Mouse (Mus musculus) urinary bladder, adult 18-20 months (tissue): ENCODE results near the gene Isca1.
"Not testable (repeated sequence)": the region's sequence is repeated elsewhere in the genome, so short reads cannot be mapped to it uniquely, and the experiment has no call there.

Experiments used
- DNase-seq, 2 experiments: peaks; one replicate each; pipeline ENCODE4 v3.0.0; 2022; ENCODE audit warnings: low spot score in 2 of 2, mixed read lengths in 2 of 2

The Isca1 gene

DNA sequence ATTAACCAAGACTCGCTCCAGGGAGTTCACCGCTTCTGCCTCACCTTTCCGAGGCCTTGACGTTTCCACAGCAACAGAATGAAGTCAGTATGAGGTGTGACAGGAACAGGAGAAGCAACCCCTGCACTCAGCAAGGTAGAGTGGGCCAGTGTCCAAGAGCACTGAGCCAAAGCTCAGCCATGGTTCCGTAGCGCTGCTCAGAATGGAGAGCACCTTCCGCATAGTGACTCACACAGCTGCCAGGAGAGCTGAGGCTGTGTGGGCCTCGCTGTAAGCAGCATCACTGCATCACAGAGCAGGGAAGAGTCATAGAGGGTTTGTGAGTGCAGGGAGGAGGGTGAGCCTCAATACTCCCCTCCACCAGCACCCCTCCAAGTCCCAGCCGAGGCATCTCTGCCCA lies 22.9 kb downstream of the Isca1 start, which contains the start of gene 1700014D04Rik:
TSS of gene 1700014D04Rik (minus strand) at position 42 of the 400 bp plus-strand sequence.
- DNase-seq: no peak

DNA sequence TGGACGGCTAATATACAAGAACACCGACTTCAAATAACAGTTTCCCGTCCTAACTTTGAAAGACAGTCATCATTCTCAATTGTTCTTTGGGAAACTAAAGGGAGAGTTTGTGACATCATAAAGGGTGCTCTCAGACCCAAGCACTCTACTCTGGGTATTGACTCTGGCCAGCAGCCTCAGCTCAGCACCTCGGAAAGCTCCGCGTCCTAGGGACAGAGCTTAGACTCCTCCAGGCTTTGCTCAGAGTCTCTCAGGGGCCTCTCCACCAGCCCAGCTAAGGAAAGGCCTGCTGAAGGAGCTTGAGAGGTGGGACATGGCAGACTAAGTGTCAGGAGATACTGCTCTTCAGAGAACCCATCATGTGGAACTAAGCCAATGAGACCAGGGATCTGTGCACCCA lies 23.4 kb downstream of the Isca1 start:
- no peak for DNase-seq

DNA sequence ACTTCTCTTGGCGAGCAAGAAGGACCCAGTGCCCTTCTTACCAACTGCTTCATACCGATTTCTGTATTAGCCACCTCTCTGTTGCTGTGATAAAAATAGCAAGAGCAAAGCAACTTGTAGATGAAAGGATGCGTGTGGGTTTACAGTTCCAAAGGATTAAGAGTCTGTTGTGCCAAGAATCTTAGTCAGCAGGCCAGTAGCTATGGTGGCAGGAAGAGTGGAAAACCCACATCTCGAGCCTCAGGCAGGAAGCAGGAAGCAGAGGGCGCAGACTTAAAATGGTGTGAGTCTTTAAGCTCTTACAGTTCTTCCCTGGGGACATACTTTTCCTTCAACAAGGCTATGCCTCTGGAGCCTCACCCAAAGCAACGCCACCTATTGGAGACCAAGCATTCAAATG lies 24.1 kb downstream of the Isca1 start:
- no peak for DNase-seq

DNA sequence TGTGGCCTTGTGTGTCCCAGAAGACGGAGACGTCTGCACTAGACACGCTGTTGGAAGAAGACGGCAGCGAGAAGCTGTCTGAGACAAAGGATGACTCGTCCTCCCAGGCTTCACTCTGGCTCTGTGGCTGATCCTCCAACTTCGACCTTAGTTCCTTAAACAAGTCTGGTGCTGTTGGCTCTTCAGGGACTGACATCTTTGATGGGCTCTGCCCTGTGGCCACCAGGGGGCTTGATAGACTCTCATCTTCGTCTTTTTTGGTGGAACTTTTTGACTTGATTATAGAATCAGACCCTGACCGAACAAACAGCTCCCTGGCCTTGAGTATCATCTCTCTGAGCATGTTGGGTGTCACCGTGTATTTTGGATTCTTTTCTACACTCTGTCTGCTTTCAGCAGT lies 27.9 kb downstream of the Isca1 start:
- DNase-seq: no peak

DNA sequence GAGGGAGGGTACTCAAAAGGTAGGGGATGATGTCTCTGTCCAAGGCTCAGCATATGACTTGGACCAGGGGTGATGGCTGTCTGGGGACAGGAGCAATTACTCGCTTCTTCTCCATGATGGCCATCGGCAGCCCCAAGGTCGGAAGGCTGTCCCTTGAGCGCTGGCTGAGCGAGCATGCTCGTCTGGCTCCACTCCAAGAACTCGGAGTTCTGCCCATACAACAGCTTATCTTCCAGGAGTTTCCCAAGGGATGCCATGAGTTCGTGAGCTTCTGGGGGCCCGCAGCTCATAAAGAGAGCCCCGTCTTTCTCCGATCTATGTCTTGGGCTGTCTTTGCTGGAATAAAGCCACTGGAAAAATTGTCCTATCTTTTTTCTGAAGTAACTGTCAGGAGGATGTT lies 28.5 kb downstream of the Isca1 start:
- no peak for DNase-seq

DNA sequence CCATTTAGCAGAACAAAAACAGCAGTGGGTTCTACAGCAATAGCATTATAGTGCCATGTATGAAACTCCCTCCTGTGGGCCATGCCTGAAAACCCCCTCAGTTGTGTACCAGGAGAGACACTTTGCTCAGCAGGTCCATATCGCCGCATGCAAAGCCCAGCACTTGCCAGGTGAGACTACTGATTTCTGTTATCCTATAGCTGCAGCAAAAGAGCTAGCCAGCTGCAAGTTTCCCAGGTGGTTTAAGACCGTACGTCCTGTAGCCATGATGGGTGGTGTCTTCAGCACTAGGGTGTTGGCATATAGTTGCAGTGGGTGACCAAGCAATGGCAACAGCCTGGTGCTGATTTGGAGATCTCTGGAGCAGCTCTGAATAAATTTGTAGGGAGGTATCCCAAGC lies 30.2 kb downstream of the Isca1 start:
- no peak for DNase-seq

DNA sequence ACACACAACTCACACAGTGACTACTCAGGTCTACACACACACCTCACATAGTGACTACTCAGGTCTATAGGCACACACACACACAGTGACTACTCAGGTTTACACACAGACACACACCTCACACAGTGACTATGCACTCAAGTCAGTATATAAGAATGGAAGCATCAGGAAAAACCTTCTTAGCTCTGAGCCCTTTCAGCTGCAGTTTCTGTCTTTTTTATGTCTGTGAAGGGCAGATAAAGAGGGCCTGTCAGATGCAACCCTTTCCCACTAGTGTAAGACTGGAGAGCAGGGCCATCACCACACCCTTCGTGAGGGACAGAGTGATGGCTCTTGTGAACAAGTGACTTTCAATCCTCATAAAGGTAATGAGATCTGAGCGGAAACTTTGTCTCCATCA lies 31.2 kb downstream of the Isca1 start:
- no peak for DNase-seq

DNA sequence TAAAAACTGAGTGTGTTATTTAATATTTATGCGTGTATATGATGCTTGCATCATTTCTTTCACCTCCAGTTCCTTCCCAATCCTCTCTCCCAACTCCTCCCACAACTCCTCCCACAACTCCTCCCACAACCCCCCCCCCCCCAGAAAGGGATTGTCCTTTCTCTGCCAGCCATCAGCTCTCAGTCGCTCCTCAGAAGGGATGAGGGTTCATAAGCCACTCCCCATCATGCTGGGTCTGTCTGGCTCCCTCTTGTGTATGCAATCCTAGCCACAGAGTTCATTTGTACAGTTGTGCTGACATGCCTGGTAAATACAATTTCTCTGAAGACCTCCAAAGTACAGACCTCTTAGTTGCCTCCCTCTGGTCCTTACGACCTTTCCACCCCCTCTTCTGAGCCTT lies 34.4 kb downstream of the Isca1 start:
- DNase-seq: no peak

DNA sequence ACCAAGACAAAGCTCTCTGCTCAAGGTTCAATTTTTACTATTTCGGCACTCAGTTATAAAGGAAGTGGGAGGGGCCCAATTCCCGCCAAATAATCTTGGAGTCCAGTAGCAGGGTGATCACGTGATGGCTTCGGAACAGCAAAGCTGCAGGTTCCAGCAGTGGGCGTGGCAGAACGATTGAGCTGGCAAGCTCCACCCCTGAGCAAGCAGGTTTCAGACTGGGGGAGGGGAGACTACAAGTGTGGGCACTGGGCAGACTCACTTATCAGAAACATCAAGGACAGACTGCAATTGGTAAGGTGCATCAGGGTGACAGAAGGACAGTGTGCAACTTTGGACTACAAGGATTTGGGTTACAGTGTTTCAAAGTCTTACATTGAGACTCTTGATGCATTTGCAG lies 35.3 kb downstream of the Isca1 start:
- DNase-seq: not testable (repeated sequence)

DNA sequence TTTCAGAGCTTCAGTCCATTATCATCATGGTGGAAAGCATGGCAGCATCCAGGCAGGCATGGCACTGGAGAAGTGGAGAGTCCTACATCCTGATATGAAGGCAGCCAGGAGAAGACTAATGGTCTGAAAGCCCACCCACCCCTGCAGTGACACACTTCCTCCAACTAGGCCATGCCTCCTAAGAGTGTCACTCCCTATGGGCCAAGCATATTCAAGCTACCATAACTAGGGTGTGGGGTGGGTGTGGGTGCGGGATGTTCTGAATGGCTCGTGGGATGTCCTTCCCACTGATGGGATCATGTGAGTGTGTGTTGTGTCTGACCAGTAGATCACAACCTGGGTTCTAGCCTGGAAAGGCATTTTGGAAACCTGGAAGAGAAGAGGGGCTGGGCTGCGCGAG lies 35.7 kb downstream of the Isca1 start:
- no peak for DNase-seq

DNA sequence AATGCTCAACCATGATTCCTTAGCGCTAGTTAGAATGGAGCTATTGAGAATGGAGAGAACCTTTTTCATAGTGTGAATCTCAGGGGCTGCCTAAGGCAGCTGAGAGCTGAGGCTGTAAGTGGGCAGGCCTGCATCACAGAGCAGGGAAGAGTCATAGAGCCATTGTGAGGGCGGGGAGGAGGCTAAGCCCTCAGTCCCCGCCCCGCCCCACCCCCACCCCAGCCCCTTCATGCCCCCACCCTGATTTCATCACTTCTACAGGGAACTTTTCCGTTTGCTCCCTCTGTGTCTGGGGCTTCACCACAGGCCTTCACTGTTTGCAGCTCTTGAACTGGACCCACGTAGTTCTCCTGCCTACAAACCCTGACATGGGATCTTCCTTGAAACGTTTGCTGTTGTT lies 38.0 kb downstream of the Isca1 start, which contains the start of gene Spata31d1d:
TSS of gene Spata31d1d (minus strand) at position 101 of the 400 bp plus-strand sequence.
- no peak for DNase-seq

DNA sequence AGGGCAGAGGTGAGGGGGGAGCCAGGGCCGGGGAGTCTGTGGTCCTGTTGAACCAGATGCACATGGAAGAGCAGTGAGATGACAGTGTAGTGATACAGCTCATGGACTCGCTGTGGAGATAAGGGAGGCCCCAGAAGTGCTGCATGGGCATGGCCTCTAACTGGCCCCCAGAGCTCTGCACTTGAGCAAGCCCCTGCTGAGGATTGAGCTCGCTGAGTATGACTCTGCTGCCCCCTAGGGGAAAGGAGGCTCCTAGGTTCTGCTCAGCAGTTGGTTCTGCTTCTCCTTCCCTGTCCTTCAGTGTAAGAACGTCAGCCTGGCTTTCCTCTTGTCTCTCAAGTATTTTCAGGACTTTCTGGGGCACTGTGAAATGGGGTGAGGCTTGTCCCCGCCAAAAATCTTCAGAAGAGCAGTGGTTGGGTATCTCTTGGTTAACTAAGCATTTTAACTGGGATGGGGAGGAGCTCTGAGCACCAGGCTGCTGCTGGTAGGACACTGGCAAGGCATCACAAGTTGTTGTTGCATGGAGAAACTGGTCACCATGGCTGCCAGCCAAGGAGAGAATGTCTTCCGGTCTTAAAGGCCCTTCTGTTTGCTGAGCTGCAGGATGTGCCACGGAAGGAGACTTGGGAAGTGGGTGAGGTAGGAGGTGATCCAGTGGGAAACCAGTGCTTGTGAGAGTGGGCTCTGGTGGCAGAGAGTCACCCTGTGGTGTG lies 41.1 kb downstream of the Isca1 start:
- DNase-seq: peak; percentile 41 to 55

DNA sequence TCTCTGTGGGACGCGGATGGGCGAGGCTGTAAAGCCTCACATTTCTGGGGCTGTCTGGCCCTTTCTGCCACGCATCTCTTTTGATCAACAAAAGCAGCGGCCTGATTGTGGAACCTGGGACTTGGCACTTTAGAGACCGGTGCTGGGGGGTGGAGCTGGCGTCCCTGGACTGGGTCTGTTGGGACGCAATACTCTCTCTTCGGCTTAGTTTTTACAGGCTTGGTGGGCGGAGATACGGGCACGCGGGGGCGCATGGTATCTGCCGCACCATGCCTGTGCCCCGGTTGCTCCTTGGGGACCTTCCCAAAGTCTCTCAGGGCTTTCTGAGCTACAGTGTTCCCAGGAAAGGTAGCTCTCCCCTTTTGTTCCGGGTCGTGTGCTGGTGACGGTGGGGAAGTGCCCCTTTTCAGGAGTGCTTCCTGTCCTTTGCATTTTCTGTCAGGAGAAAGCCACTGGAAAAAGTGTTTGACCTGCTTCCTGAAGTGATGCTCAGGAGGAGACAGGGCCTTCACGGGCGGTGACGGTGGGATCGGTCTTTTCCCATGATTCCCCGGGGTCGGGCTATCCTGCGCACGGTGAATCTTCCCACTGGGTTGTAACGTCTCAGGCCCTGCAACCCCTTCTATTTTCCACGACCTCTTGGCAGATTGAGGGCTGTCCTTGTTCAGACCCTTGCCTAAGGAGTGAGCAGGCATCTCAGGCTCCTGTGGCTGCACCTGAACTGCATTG lies 43.3 kb downstream of the Isca1 start:
- no peak for DNase-seq

DNA sequence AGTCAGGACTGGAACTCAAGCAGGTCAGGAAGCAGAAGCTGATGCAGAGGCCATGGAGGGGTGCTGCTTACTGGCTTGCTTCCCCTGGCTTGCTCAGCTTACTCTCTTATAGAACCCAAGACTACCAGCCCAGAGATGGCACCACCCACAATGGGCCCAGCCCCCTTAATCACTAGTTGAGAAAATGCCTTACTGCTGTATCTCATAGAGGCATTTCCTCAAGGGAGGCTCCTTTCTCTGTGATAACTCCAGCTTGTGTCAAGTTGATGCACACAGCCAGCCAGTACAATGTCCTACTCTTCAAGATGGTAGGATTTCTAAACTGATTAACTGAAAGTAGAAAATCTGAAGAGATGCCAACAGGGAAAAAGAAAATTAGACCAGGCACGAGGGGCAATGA lies 47.5 kb downstream of the Isca1 start:
- DNase-seq: not testable (repeated sequence)

DNA sequence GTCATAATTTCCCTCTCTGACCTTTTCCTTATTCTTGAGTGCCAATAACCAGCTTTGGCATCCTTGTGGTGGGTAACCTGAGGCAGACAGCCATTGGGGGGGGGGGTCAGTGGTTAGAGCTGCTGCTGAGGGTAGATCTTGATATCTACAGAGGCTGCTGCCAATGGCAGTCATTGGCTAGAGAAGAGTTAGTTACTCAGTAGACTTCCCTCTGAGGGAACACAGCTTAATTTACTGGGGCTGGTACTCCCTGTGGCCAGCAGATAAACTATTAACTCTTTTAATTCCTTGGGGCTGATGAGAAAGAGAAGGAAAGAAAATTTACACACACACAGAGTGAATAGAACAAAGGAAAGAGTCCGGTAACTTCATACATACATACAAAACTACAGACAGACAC lies 50.1 kb downstream of the Isca1 start:
- no peak for DNase-seq

DNA sequence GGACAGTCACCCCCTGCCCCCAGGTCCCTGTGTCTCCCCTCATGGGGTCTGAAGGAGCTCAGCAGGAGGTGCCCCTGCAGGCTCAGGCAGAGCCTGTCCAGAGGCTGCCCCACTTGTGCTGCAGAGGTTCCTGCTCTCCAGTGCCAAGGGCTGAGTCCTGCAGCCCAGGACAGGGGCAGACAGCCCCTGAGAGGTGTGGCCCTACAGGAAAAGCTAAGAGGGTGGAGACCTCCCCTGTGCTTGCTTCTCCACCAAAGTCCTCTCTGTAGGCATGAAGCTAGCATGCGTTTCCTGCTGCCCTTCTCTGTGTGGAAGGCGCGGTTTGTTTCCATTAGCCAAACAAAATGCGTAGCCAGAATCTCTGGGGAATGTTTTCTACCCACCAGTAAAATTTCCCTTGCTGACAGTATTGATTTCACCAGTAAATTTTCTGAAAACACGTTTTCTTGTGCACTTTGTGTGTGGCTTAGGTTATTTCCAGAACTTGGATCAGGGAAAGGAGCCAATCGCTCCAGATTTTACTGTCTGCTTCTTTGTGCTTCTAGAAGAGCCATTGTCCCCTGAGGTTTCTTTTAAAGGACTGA lies 50.7 kb downstream of the Isca1 start:
- DNase-seq: not testable (repeated sequence)

DNA sequence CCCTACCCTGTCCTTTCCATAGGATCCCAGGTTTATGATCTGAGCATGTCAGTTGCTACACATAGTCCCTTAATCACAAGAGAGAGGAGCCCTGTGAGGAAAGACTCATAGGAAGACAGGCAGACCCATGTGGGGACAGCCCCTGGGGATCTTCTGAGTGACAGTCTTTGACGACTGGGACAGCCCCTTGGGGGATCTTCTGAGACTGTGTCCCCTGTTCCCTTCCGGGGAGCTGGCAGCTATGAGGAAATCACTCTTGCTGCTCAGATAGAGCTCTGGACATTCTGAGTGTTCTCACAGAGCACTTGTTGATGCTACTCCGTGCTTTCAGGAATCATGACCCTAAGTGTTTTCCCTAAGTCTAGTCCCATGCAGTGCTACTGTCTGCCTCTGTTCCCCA lies 55.9 kb downstream of the Isca1 start:
- DNase-seq: no peak

DNA sequence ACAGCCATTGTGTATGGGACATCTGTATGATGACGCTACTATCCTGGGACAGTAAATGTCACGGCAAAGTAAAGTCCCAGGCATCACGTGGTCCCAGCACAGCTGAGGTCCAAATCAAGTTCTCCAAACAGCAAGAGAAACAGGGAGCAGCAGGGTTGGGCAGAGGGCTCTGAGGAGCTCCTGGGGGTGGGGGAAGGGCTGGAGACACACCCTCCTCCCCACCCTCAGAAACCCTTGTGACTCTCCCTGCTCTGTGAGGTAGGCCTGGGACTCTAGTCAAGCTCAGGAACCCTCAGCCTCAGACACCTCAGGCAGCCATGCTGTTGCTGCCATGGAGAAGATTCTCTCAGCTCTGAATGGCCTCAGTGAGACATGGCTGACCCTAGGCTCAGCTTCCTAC lies 57.6 kb downstream of the Isca1 start, which contains the start of gene Spata31d1b:
TSS of gene Spata31d1b (plus strand) at position 301 of the 400 bp plus-strand sequence.
- not testable (repeated sequence) for DNase-seq

DNA sequence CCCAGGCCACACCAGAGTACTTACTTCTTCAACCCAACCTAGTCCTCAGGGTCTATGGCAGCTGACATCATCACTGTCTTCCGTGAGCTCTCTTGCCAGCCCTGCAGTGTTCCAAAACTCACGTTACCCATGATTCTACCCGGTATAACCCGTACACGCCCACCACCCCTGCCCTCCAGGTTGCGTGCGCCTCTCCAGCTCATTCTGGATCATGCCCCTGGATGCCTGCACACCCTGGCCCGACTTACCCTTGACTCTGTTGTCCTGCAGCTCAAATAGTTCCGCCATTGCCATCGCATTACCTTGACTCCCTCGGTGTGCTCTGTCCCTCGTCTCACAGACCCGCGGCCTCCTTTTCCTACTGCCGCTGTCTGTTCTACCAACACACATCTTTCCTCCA lies 59.4 kb downstream of the Isca1 start, which contains the start of gene Spata31d1a:
TSS of gene Spata31d1a (minus strand) at position 101 of the 400 bp plus-strand sequence.
- no peak for DNase-seq
